Mouse (Mus musculus) kidney, postnatal 0 days (tissue): Measurements from ENCODE around the gene Myrf. TPM values are rescaled to one million over a fixed set of nuclear protein-coding genes. Genes with fewer than 3 reads are reported as not detected.

Experiments
- ATAC-seq: fragments of 200-750 bp; cut with Nextera tagmentation; replicated peaks from 2 replicates; pipeline ENCODE4 v1.8.0; 2017; ENCODE audit warnings: low read depth, moderate number of reproducible peaks, moderate TSS enrichment, moderate library complexity; ENCODE audit not compliant: low FRiP score
- DNase-seq: peaks from one replicate; pipeline ENCODE4 v3.0.0-alpha.2; 2016; ENCODE audit warnings: low spot score
- H3K27ac ChIP-seq: fragments of 300-500 bp; sonication (generic); 2 replicates; pipeline ENCODE4 v1.5.1; 2014; ENCODE audit warnings: mild to moderate bottlenecking
- H3K27me3 ChIP-seq: fragments of 300-500 bp; sonication (generic); 2 replicates; pipeline ENCODE4 v1.6.1; 2014; ENCODE audit warnings: low read length, mixed read lengths; ENCODE audit not compliant: insufficient read depth
- H3K36me3 ChIP-seq: fragments of 300-500 bp; sonication (generic); 2 replicates; pipeline ENCODE4 v1.6.1; 2014; ENCODE audit warnings: low read length, mixed read lengths; ENCODE audit not compliant: insufficient read depth
- H3K4me1 ChIP-seq: fragments of 300-500 bp; sonication (generic); replicated peaks from 2 replicates; pipeline ENCODE4 v1.6.1; 2014; ENCODE audit warnings: antibody characterized with exemption, low read length, mixed read lengths; ENCODE audit not compliant: insufficient read depth
- H3K4me2 ChIP-seq: fragments of 300-500 bp; sonication (generic); 2 replicates; pipeline ENCODE4 v1.6.1; 2014; ENCODE audit warnings: mild to moderate bottlenecking, low read length, moderate library complexity, mixed read lengths
- H3K4me3 ChIP-seq: fragments of 300-500 bp; sonication (generic); replicated peaks from 2 replicates; pipeline ENCODE4 v1.5.1; 2014; ENCODE audit warnings: low read depth, low read length
- H3K9ac ChIP-seq: fragments of 300-500 bp; sonication (generic); 2 replicates; pipeline ENCODE4 v1.6.1; 2014; ENCODE audit warnings: low read depth, low read length
- H3K9me3 ChIP-seq: fragments of 300-500 bp; sonication (generic); replicated peaks from 2 replicates; pipeline ENCODE4 v1.6.1; 2016; ENCODE audit warnings: low read length, inconsistent platforms, mixed read lengths
- CTCF ChIP-seq: IDR thresholded peaks from 2 replicates; pipeline ENCODE4 v1.5.1; 2016; ENCODE audit warnings: antibody characterized with exemption, low read depth, mild to moderate bottlenecking, moderate library complexity
- WGBS: fragments of 180-500 bp; shearing (Covaris S2); extraction: QIAGEN DNeasy Blood & Tissue Kit; methylation state at CpG from one replicate; pipeline ENCODE4 v1.1.7; 2014; 5-methylcytosine and 5-hydroxymethylcytosine counted together
- polyA plus RNA-seq: library from polyadenylated mRNA; unstranded; fragments of >200 nt; fragmentation: Nextera tagmentation; extraction: Ambion mirVana; gene quantifications from 2 replicates; pipeline ENCODE4 v1.2.1, GENCODE M21; 2015

Myrf gene
- polyA plus RNA-seq, 1 experiment from 2014 or later: 1.5 TPM

DNA sequence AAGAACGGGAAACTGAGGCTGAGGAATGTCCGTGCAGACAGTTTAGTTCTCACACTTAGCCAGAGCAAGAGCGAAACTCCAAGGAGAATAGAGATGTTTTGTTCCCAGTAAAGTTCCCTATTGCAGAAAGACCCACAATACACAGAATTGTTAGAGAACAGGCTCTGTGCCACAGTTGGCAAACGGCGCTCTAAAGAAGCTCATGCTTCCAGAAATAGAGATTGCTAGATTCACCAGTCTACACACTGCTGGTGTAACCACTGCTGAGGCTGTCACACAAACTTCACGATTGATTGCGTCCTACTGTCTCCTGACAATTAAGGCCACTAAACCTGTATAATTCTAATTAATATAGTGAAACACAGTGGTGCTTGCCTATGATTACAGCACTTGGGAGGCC, 59.3 kb downstream of the Myrf start:
- H3K9ac ChIP-seq: no peak overlapping the region
- ATAC-seq (no peak), DNase-seq (no peak)
- no peaks in the 10 kb centered on the region for H3K27me3 ChIP-seq
- H3K4me1 ChIP-seq: peaks cover 6% of the 10 kb centered on the region
- no peak overlapping the region for H3K4me3 ChIP-seq
- no peak for TF ChIP-seq CTCF
- H3K36me3 ChIP-seq: peaks cover 2% of the 10 kb centered on the region; the same call in 1 of the 2 replicates
- no peaks in the 10 kb centered on the region for H3K9me3 ChIP-seq
- no peak overlapping the region for H3K27ac ChIP-seq
- H3K4me2 ChIP-seq: no peak overlapping the region
- 95% methylated on average over 7 of the region's 7 CpGs for WGBS

DNA sequence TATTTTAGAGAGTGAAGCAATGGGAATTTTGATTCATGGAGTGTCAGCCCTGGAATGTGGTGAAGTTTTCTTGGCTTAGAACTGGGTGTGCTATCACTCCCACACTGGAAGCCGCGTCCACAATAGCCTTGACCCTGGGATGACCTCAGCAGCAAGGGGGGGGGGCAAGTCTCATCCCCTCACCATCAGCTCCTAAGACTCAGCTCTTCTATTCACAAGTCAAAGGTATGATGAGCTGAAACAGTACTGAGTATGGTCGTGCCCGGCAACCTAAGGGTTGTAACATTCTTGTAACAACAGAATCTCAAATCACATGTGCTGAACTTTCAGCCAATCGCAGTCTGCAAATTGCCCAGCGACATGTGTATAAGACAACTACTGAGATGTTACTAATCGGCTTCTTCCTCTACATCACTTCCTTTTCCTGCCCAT, 63.6 kb downstream of the Myrf start:
- Histone ChIP-seq H3K27me3 (no peaks in the 10 kb centered on the region), H3K4me3 (no peak overlapping the region), H3K9ac (no peak overlapping the region), H3K4me2 (no peak overlapping the region), H3K4me1 (no peaks in the 10 kb centered on the region), H3K36me3 (no peaks in the 10 kb centered on the region), H3K27ac (no peak overlapping the region), H3K9me3 (no peaks in the 10 kb centered on the region)
- DNase-seq: peak; percentile 82
- peak; percentile 17; the same call in 1 of the 2 replicates for ATAC-seq
- 37% methylated on average over 7 of the region's 7 CpGs for WGBS
- TF ChIP-seq CTCF: no peak

DNA sequence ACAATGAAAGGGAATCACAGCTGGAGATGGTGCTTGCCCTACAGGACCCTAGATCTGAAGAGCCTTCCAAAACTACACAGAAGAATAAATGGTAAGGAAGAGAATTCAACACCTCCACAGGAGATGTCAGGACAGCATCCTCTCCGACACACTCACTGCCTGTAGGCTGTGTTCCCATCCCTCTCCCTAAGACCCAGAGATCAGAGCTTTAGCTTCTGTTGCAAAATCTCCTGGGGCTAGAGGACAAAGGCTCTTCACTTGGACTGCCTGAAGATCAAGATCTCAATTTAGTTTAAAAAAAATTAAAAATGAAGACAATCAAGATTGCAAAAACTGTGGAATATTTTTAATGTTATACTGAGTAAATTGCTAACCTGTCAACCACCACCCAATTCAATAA, 64.1 kb downstream of the Myrf start:
- TF ChIP-seq CTCF: no peak
- WGBS: 85% methylated on average over 1 of the region's 1 CpGs
- H3K27me3 ChIP-seq: no peaks in the 10 kb centered on the region
- H3K9me3 ChIP-seq: no peaks in the 10 kb centered on the region
- H3K9ac ChIP-seq: no peak overlapping the region
- H3K36me3 ChIP-seq: no peaks in the 10 kb centered on the region
- no peak overlapping the region for H3K4me3 ChIP-seq
- no peak overlapping the region for H3K4me2 ChIP-seq
- no peak overlapping the region for H3K27ac ChIP-seq
- no peak for ATAC-seq
- no peaks in the 10 kb centered on the region for H3K4me1 ChIP-seq
- DNase-seq: no peak

DNA sequence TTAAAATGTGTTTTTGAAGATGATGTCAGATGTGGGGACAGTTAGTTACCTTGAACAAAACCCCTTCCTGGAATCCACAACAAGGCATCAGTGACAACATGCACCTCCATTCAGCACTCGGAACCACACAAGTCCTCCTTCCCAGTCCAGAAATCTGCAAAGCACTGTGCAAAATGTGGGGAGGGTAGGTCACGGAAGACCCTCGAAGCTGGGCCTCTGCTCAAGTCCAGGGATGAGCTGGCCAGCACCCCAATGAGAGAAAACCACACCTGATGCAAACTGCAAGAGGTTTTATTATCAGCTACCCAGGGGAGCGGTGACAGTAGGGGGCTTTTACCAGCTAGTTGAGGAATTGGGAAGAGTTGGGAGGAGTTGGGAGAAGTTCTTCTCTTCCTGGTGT, 65.6 kb downstream of the Myrf start:
- 81% methylated on average over 4 of the region's 4 CpGs for WGBS
- no peaks in the 10 kb centered on the region for H3K4me1 ChIP-seq
- H3K4me2 ChIP-seq: no peak overlapping the region
- no peak for ATAC-seq
- no peak for TF ChIP-seq CTCF
- no peaks in the 10 kb centered on the region for H3K27me3 ChIP-seq
- H3K9me3 ChIP-seq: no peaks in the 10 kb centered on the region
- no peak for DNase-seq
- H3K36me3 ChIP-seq: no peaks in the 10 kb centered on the region
- H3K9ac ChIP-seq: no peak overlapping the region
- no peak overlapping the region for H3K4me3 ChIP-seq
- H3K27ac ChIP-seq: no peak overlapping the region

GRCm38 (mm10) chr19:10173844-10174539, 66.6 kb downstream of the Myrf start:
- no peak for ATAC-seq

GRCm38 (mm10) chr19:10173116-10173718, 67.3 kb downstream of the Myrf start:
- no peaks in the 10 kb centered on the region for H3K4me1 ChIP-seq
- no peak for ATAC-seq
- no peaks in the 10 kb centered on the region for H3K9me3 ChIP-seq
- H3K27me3 ChIP-seq: no peaks in the 10 kb centered on the region
- H3K9ac ChIP-seq: no peak overlapping the region
- H3K4me2 ChIP-seq: no peak overlapping the region
- H3K4me3 ChIP-seq: no peak overlapping the region
- 81% methylated on average over 5 of the region's 5 CpGs for WGBS
- no peaks in the 10 kb centered on the region for H3K36me3 ChIP-seq
- H3K27ac ChIP-seq: no peak overlapping the region
- TF ChIP-seq CTCF: no peak
- no peak for DNase-seq

More at GRCm38 (mm10) chr19:10173844-10174539, 66.6 kb downstream of the Myrf start:
- no peak overlapping the region for H3K9ac ChIP-seq
- H3K9me3 ChIP-seq: no peaks in the 10 kb centered on the region
- H3K4me2 ChIP-seq: no peak overlapping the region
- no peak overlapping the region for H3K4me3 ChIP-seq
- 90% methylated on average over 7 of the region's 7 CpGs for WGBS
- DNase-seq: no peak
- no peak overlapping the region for H3K27ac ChIP-seq
- H3K27me3 ChIP-seq: no peaks in the 10 kb centered on the region
- H3K4me1 ChIP-seq: no peaks in the 10 kb centered on the region
- H3K36me3 ChIP-seq: no peaks in the 10 kb centered on the region
- TF ChIP-seq CTCF: no peak

DNA sequence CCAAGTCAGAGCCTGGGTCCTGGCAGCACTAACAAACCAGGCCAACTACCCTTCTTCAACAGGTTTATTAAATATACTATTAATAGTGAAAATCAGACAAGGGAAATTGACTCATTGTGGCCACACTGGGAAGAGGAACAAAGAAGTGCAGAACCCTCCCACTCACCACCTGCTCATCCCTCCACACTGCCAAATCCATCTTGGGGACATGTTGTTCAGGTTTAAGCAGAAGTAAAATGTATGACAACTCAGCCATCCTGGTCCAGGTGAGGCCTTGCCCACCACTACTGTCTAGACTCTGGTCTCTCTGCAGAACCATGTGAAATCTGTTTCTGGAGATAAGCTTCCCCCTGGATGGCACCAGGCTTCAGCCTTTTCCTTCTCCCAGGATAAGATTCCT, 68.7 kb downstream of the Myrf start:
- no peaks in the 10 kb centered on the region for H3K36me3 ChIP-seq
- TF ChIP-seq CTCF: no peak
- DNase-seq: no peak
- no peaks in the 10 kb centered on the region for H3K4me1 ChIP-seq
- H3K9ac ChIP-seq: no peak overlapping the region
- no peak for ATAC-seq
- H3K27me3 ChIP-seq: no peaks in the 10 kb centered on the region
- H3K9me3 ChIP-seq: no peaks in the 10 kb centered on the region
- H3K4me2 ChIP-seq: no peak overlapping the region
- no peak overlapping the region for H3K4me3 ChIP-seq
- no peak overlapping the region for H3K27ac ChIP-seq
